27 mouse cellular contexts compared by ENCODE assay signal in genomic region chr8:10938284-10938683, GRCm38 (mm10).
DNase-seq lines count a peak whose midpoint lies in the region; ATAC-seq lines count a peak whose summit lies in the region.
"Had no signal": no experiment of that assay in that cellular context is flagged by ENCODE, and none has a peak within 500 bp of the region (broad histone marks: within the 10 kb centered on the region; RNA-seq: fewer than 3 reads in every experiment).

No protein-coding gene starts in this region.

- H3K4me3 ChIP-seq in hindbrain, embryonic 13.5 days: no peak overlapping the region
- H3K4me3 ChIP-seq in hindbrain, embryonic 12.5 days: no peak overlapping the region
- H3K4me3 ChIP-seq in liver, embryonic 16.5 days (ENCODE audit: low read depth, low read length): no peak overlapping the region
- no peak overlapping the region for H3K4me3 ChIP-seq in liver, embryonic 11.5 days (ENCODE audit: low read depth, low read length)
- H3K4me3 ChIP-seq: embryonic facial prominence, embryonic 10.5 days; embryonic facial prominence, embryonic 13.5 days; erythroblast, embryonic 14.5 days; forebrain, embryonic 12.5 days; forebrain, embryonic 15.5 days; heart, embryonic 12.5 days; heart, embryonic 15.5 days had no signal

- H3K36me3 ChIP-seq in hindbrain, embryonic 13.5 days: no peaks in the 10 kb centered on the region
- no peaks in the 10 kb centered on the region for H3K36me3 ChIP-seq in hindbrain, embryonic 12.5 days
- H3K36me3 ChIP-seq in liver, embryonic 16.5 days (ENCODE audit: control insufficient read depth, insufficient read depth): no peaks in the 10 kb centered on the region
- H3K36me3 ChIP-seq in liver, embryonic 11.5 days (ENCODE audit: control insufficient read depth, insufficient read depth, low read length): no peaks in the 10 kb centered on the region
- H3K36me3 ChIP-seq: embryonic facial prominence, embryonic 10.5 days; embryonic facial prominence, embryonic 13.5 days; forebrain, embryonic 12.5 days; forebrain, embryonic 15.5 days; heart, embryonic 12.5 days; heart, embryonic 15.5 days had no signal

- H3K27ac ChIP-seq in hindbrain, embryonic 13.5 days: no peak overlapping the region
- no peak overlapping the region for H3K27ac ChIP-seq in hindbrain, embryonic 12.5 days
- H3K27ac ChIP-seq in liver, embryonic 16.5 days (ENCODE audit: low read length): 0 out of 2 replicates have a peak overlapping the region, but pooled peaks have one; percentile 33
- no peak overlapping the region for H3K27ac ChIP-seq in liver, embryonic 11.5 days (ENCODE audit: low read depth, low read length)
- H3K27ac ChIP-seq: embryonic facial prominence, embryonic 13.5 days; forebrain, embryonic 12.5 days; forebrain, embryonic 15.5 days; heart, embryonic 15.5 days had no signal

- peaks cover 15% of the 10 kb centered on the region; the same call in 1 of the 2 replicates for H3K27me3 ChIP-seq in hindbrain, embryonic 13.5 days
- peaks cover 6% of the 10 kb centered on the region; the same call in 1 of the 2 replicates for H3K27me3 ChIP-seq in hindbrain, embryonic 12.5 days
- H3K27me3 ChIP-seq in liver, embryonic 16.5 days (ENCODE audit: control insufficient read depth, insufficient read depth, low read depth, low read length): no peaks in the 10 kb centered on the region
- H3K27me3 ChIP-seq in liver, embryonic 11.5 days (replicated peaks; ENCODE audit: control insufficient read depth, insufficient read depth, low read length): 0 out of 2 replicates have a peak, but pooled peaks cover 14% of the 10 kb centered on the region
- H3K27me3 ChIP-seq: forebrain, embryonic 15.5 days had no signal

- no peak overlapping the region for H3K9ac ChIP-seq in hindbrain, embryonic 13.5 days
- H3K9ac ChIP-seq in hindbrain, embryonic 12.5 days: no peak overlapping the region
- H3K9ac ChIP-seq in liver, embryonic 16.5 days (ENCODE audit: low read depth, low read length): no peak overlapping the region
- H3K9ac ChIP-seq in liver, embryonic 11.5 days (ENCODE audit: low read depth, low read length): no peak overlapping the region
- H3K9ac ChIP-seq: embryonic facial prominence, embryonic 13.5 days; forebrain, embryonic 12.5 days; forebrain, embryonic 15.5 days; heart, embryonic 12.5 days; heart, embryonic 15.5 days had no signal

- H3K9me3 ChIP-seq in hindbrain, embryonic 13.5 days: no peaks in the 10 kb centered on the region
- H3K9me3 ChIP-seq in hindbrain, embryonic 12.5 days (replicated peaks): no peaks in the 10 kb centered on the region
- no peaks in the 10 kb centered on the region for H3K9me3 ChIP-seq in liver, embryonic 16.5 days (replicated peaks; ENCODE audit: control insufficient read depth, low read length)
- no peaks in the 10 kb centered on the region for H3K9me3 ChIP-seq in liver, embryonic 11.5 days (ENCODE audit: control insufficient read depth, low read length)
- H3K9me3 ChIP-seq: embryonic facial prominence, embryonic 10.5 days; embryonic facial prominence, embryonic 13.5 days; forebrain, embryonic 12.5 days; forebrain, embryonic 15.5 days; heart, embryonic 12.5 days; heart, embryonic 15.5 days had no signal

- H3K4me2 ChIP-seq in hindbrain, embryonic 13.5 days: no peak overlapping the region
- H3K4me2 ChIP-seq in hindbrain, embryonic 12.5 days (replicated peaks): no peak overlapping the region
- no peak overlapping the region for H3K4me2 ChIP-seq in liver, embryonic 16.5 days (ENCODE audit: low read depth, low read length)
- no peak overlapping the region for H3K4me2 ChIP-seq in liver, embryonic 11.5 days
- H3K4me2 ChIP-seq: embryonic facial prominence, embryonic 13.5 days; forebrain, embryonic 12.5 days; forebrain, embryonic 15.5 days; heart, embryonic 12.5 days; heart, embryonic 15.5 days had no signal

- H3K4me1 ChIP-seq in hindbrain, embryonic 13.5 days (replicated peaks): peaks cover 12% of the 10 kb centered on the region; the same call in 1 of the 2 replicates
- peaks cover 13% of the 10 kb centered on the region for H3K4me1 ChIP-seq in hindbrain, embryonic 12.5 days
- peaks cover 10% of the 10 kb centered on the region for H3K4me1 ChIP-seq in liver, embryonic 16.5 days (ENCODE audit: control insufficient read depth, low read depth, low read length)
- H3K4me1 ChIP-seq in liver, embryonic 11.5 days (replicated peaks; ENCODE audit: control insufficient read depth, insufficient read depth, low read length): no peaks in the 10 kb centered on the region
- H3K4me1 ChIP-seq: forebrain, embryonic 15.5 days had no signal

- peak; percentile 34 for DNase-seq in kidney, adult 9 months
- no peak for DNase-seq in kidney, adult 11 months
- DNase-seq in liver, embryonic 11.5 days (ENCODE audit: low spot score): no peak
- peak; percentile 27 for DNase-seq in thymus, postnatal 14 days
- DNase-seq in thymus, postnatal 10 days (ENCODE audit: low spot score in 2 of 2): no peak
- DNase-seq: adrenal gland, adult 8-10 months; adrenal gland, postnatal 25 days; cerebellum, adult 11-12 months; cerebellum, adult 8-10 months; cerebellum, postnatal 10 days; cerebellum, postnatal 36 days; embryo, embryonic 11 days; gastrocnemius, postnatal 25 days; heart, adult 18-20 months; heart, postnatal 10 days; heart, postnatal 36 days had no signal

- WGBS in hindbrain, embryonic 13.5 days: 83% methylated on average over 6 of the region's 6 CpGs
- 75% methylated on average over 6 of the region's 6 CpGs for WGBS in hindbrain, embryonic 12.5 days
- WGBS in liver, embryonic 16.5 days (ENCODE audit: insufficient replicate concordance): 65% methylated on average over 6 of the region's 6 CpGs
- WGBS in liver, embryonic 11.5 days: 86% methylated on average over 6 of the region's 6 CpGs

- peak; percentile 13; the same call in 1 of the 2 replicates for ATAC-seq in hindbrain, embryonic 13.5 days (ENCODE audit: low FRiP score)
- ATAC-seq in hindbrain, embryonic 12.5 days (ENCODE audit: low FRiP score): no peak
- ATAC-seq in liver, embryonic 16.5 days (ENCODE audit: low read depth): no peak
- no peak for ATAC-seq in liver, embryonic 11.5 days (replicated peaks; ENCODE audit: low FRiP score)
- ATAC-seq: activated CD4-positive, CD25-positive, alpha-beta regulatory T cell, adult 4 months; forebrain, embryonic 15.5 days had no signal

Comparison
In these comparisons a context has a peak if more than half of its experiments do, and no peak if none do; other contexts are left out.
1. DNase-seq: peak in kidney, adult 9 months (single experiment) and thymus, postnatal 14 days (single experiment); none in kidney, adult 11 months (single experiment), liver, embryonic 11.5 days (single experiment) and thymus, postnatal 10 days (0 of 2).